Mouse (Mus musculus) heart, adult 8-10 months (tissue): ENCODE measurements at regions not wholly inside any gene's neighbourhood (a gene's known extent, or its start where the extent isn't known, plus 50 kb on each side); places are given as distances from the start of the nearest gene placed in this dataset.

ENCODE experiments used
- DNase-seq: peaks from one replicate; pipeline ENCODE4 v3.0.0; 2022; ENCODE audit warnings: low spot score

GRCm38 (mm10) chr3:17772886-17773285 lies 175.3 kb upstream of the Cypt12 start:
- DNase-seq = no peak

GRCm38 (mm10) chr3:17779152-17779551 lies 169.1 kb upstream of the Cypt12 start:
- DNase-seq = peak; percentile 4

DNA sequence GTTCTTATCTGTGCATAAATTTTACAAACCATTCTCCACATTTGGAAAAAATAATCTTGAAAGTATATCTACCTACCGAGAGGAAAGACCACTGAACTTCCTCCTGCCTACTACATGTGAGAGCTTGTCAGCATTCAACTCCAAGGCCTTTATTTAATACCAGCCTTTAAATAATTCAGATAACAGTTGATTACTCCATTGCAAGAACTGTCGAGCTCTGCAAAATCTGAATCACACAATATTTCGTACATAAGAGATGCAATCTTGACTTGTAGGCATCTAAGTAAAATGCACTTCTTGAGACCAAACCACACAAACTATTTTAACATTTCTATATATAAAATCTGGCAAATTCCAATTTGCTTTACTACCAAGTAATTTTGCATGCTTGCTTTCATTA lies 164.1 kb upstream of the Cypt12 start:
- DNase-seq = no peak

GRCm38 (mm10) chr3:17784587-17784986 lies 163.6 kb upstream of the Cypt12 start:
- no peak for DNase-seq

DNA sequence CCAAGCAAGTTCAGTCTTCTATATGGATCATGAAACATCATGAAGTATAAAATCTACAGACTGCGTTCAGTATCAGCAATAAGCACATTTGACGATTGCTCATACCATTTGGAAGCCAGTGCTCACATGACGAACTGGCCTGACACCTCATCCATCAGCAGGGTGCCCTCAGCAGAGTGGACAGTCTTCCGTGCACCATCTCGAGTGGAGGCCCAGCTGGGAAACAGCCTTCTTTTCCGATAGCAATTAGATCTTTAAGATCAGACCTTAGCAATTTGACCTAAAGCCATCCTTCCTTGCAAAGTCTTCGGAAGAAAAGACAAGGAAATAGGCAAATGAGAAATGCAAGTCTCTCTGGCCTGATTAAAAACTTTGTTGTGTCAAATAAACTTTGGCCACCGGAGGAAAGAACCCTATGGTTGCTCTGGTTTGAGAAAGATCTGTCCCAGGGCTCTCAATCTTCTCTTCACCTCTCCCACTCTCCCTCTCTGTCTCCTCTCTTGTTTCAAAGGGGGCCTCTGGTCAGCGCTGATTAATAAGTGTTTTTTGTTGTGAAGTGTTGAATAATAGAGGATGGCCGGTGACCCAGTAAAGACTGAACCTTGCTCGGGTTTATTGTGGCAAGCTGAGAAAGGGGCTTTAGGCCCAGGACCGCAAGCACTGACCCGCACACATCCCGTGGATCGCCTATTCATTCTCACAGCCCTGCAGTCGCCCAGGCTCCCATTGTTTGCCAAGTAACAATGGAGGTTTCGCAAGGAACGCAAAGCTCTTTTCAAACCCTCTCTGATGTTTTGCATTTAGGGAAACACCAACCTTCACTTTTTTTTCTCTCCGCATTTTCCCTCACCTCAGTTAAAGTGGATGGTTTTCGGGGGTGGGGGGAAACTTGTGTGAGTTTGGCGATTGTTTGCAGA lies 162.8 kb upstream of the Cypt12 start:
- no peak for DNase-seq

DNA sequence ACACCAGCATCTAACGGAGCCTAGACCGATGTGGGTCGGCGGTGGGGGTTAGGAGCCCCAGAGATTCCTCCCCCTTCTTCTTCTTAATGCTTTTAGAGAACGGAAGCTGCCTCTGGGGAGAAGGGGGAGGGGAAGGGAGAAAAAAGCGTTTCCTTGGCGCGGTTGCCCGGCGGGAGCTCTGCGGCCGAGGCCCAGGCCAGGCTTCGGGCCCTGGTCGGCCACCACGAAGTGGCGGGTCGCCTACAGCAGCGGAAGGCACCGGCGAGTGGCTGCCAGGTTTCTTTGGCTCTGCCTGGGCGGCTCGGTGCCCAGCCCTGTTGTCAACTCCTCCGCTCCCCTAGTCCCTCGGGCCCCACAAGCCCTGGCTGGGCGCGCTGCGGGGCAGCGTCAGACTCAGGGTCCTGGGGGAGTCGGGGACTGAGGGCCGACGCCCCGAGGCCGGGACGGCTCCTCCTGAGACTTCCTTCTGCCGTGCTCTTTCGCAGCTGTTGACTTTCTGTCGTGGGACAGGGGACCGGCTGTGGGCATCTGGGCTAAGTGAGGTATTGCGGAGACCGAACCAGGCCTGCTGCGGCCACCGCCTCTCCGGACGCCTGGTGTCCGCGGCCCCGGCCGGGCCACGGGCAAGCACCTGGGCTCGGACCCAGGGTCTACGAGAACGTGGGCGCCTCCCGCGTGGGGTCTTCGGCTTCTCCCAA lies 162.0 kb upstream of the Cypt12 start:
- no peak for DNase-seq

GRCm38 (mm10) chr3:17786721-17787442 lies 161.3 kb upstream of the Cypt12 start:
- DNase-seq = no peak

DNA sequence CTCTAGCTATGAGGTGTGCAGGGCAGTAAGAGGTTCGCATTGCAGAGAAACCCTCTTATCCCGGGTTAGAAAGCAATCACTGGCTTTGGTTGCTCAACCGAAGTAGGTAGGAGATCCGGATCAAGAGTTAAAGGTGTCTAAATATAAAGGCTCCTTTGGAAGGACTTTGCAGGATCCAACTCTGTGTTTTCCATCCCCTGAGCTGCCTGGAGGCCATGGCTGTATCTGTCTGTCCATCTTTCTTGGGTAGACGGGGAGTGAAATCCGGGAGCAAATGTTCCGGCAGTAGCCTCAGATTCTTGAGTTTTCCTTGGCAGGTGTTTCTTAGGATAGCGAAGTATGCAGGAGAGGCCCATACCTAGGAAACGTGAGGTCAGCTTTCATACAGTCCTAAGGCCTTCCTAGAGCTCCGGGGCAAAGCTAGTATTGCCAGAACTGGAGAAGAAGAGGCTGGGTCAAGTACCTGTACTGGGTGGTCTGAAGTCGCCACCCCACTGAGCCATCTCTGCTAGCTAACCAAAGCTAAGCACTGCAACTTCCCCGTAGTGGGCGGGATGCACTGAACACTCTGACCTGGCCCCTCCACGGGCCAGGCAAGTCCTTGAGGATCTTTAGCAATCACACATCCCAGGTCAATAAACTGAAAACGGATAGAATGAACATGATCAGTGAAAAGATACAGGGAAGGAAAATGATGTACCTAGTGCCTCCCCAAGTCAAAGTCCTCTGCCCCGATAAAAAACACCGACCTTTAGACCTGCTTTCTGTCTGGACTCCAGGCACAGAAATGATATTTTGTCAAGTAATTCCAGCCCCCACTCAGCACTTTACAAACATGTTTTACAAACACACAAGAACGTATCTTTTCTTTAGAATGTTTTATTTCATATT lies 160.5 kb upstream of the Cypt12 start:
- DNase-seq = no peak

DNA sequence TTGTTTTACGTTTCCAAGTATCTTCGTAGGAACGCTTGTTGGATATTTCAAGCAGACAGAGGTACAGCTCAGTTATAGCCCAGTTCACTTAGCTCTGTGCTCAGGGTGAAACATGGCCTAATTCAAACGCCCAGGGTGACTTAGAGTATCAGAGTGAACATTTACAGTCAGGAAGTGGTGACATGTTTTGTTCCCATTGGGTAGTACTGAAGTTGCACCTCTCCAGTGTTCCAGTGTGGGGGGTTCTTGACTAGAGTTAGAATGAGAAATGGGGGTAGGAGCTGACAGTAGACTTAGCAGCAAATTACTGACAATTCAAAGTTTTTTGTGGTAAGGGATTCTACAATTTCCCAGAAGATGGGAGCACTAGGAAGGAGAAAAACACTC lies 159.9 kb upstream of the Cypt12 start:
- DNase-seq = no peak

DNA sequence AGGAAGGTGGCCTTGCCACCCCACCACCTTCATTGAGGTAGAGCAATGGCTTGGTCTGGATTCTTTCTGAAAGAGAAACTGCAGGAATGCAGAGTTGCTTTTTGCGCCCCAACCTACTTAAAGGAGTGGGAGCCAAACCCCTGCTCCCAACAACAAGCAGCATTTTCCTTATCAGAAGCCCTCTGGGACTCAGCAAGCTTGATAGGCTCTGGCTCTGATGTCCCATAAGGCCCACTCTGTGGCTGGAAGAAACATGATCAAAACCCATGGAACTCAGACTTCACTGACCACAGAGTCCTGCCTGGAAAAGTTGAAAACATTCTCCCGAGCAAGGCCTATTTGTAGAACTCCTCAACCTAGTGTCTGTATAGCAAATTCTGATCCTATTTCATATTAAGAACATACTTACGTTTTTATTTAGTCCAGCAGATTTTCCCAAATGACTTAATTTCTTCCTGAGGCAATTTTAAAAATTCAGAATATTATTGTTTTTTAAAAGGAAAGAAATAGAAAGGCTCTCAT lies 159.4 kb upstream of the Cypt12 start:
- no peak for DNase-seq

DNA sequence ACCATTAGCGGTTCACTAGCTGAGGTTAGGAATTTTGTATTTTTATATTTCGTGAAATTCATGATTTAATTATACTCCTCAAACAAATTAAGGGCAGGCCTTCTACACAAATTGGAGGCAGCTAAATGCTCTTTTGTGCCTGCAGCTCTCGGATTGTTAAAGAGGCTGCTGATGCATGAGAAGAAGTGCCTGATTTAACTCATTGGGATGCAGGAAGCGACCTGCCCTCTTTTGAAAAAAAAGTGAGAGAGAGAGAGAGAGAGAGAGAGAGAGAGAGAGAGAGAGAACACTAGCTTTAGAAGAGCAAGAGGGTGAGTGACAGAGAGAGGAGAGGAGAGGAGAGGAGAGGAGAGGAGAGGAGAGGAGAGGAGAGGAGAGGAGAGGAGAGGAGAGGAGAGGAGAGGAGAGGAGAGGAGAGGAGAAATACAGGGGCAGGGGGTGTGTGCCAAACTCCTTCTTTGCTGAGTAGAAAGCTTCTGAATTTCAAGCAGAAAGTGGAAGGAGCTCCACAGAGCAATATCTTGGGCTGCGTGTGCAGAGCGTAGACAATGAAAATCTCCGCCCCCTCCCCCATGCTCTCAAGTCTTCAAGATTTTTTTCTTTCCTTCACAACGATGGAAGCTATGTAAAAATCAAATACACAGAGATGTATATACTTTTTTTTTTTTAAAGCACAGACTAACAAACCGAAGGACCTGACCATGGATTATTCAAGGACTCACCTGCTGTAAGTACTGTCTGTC lies 158.6 kb upstream of the Cypt12 start:
- no peak for DNase-seq

DNA sequence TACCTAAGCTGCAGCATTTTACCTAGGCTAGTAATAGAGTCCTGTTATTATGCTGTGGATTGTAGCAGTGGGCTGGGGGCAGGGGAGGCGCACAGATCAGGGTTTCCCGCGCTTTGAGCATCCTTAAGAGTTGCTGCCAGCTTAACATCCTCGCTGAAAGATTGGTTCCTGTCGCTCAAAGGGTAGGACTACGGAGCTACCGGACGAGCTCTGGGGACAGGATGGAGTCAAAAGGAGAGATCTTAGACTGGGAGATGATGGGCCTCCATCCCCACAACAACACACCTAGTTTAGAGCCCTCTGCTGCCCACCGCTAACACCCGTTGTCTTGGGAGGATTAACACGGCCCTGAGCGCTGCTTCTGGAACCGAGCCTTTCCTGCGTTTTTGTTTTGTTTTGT lies 157.9 kb upstream of the Cypt12 start:
- DNase-seq = no peak

GRCm38 (mm10) chr3:17790816-17791215 lies 157.4 kb upstream of the Cypt12 start:
- no peak for DNase-seq

DNA sequence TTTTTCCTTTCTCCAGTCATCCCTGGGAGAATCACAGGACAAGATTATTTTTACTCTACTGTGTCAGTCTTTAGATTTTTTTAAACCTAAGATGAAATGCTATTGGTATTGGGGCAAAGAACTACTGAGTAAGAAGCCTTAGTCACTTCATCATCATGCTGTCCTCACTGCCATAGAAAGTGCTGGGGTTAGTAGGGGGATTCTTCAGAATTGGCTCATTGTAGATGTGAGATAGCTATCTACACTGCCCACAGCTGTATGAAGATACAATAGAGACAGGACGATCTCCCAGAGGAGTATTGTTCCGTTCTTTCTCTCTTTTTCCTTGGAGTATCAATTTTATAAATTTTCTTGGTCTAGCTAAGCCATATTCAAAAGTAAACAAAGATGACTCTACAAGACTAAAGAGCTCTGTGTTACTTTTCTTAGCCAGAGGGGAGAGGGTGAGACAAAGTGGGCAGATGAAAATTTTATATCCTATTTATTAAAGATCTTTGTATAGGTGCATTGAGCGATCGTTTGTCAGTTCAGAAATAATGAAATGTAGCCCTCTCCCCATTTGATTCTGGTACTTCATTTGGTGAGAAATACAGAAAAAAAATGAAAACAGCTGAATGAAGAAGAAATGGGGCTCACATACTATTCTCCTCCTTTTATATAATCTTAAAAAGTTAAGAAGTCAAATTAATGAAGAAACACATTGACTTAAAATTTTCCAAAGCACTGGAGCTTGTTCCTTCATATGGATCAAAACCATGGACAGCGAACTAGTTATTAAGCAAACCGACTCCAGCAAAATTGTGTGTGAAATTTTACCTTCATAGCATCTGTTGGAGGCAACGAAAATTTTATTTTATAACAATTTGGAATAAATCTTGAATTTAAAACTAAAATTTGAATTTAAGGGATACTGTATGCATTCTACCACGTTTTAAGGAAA lies 156.6 kb upstream of the Cypt12 start:
- no peak for DNase-seq

- DNase-seq = no peak
Observed at GRCm38 (mm10) chr3:17792537-17793039, 155.6 kb upstream of the Cypt12 start.

GRCm38 (mm10) chr3:17793646-17794250 lies 154.5 kb upstream of the Cypt12 start:
- DNase-seq = no peak

DNA sequence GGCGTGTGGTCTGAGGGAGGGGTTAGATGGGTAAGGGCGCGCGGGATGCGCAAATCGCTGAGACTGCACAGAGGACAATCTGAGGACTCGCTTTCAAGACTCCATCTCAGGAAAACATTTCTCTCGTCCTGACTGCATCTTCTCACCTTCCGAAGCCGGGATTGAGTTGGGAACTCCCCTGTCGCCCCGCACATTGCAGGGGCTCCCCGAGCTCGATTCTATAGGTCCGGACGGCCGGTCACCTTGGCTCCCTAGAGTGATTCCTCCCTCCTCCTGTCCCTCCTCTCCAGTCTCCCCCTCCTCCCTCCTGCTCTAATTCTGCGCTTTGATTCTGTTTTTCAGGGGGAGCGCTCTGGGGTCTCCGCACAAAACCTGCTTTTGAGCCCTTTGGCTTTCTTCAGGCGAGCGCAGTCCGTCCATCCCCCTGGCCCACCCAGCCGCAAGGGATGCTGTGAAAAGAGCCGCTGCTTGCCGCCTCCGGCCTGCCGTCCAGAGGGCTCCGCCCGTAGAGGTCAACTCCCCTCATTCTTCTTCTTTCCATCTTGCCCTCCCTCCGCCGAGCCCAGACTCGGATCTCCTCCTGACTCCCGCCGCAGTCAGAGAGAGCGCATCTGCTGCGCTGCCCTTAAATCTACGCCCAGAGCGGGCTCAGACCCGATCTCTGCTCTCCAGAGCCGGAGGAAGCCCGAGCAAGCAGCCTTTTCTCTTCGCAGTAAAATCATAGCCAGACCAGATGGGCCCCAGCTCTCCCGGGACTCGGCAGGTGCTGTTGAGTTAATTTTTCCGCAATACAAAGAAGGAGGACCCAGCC lies 153.8 kb upstream of the Cypt12 start:
- DNase-seq = no peak
